Mouse (Mus musculus) adrenal gland, adult 2 months (tissue): ENCODE data around the gene Taok3. TPM values are rescaled to one million over a fixed set of nuclear protein-coding genes. Genes with fewer than 3 reads are reported as not detected.
"Not testable (repeated sequence)": the region's sequence is repeated elsewhere in the genome, so short reads cannot be mapped to it uniquely, and the experiment has no call there.

Source experiments
- DNase-seq: peaks from one replicate; pipeline ENCODE4 v3.0.0; 2021
- polyA plus RNA-seq: library from polyadenylated mRNA; depleted of rRNA; stranded (reverse); fragments of >200 nt; gene quantifications from 2 replicates; pipeline ENCODE4 v1.2.3, GENCODE M21; 2012
- total RNA-seq, 2 experiments: library from RNA; stranded (reverse); gene quantifications; 2 replicates each; pipeline ENCODE4 v1.2.3; 2021

Taok3 gene
- total and polyA plus RNA-seq, 3 experiments: 9.0 to 36.0 (median 30.9) TPM

GRCm38 (mm10) chr5:117267913-117268312, 148.0 kb downstream of the Taok3 start:
- DNase-seq: peak; percentile 49

- no peak for DNase-seq
Measured at GRCm38 (mm10) chr5:117268749-117269148, 148.8 kb downstream of the Taok3 start.

- no peak for DNase-seq
Measured at GRCm38 (mm10) chr5:117269395-117269794, 149.5 kb downstream of the Taok3 start.

GRCm38 (mm10) chr5:117271945-117272344, 152.0 kb downstream of the Taok3 start:
- DNase-seq: no peak

GRCm38 (mm10) chr5:117274817-117275216, 154.9 kb downstream of the Taok3 start:
- DNase-seq: no peak

- no peak for DNase-seq
Measured at GRCm38 (mm10) chr5:117277784-117278183, 157.9 kb downstream of the Taok3 start.

- no peak for DNase-seq
Measured at GRCm38 (mm10) chr5:117278809-117279668, 159.1 kb downstream of the Taok3 start.

- no peak for DNase-seq
Measured at GRCm38 (mm10) chr5:117279669-117280050, 159.7 kb downstream of the Taok3 start.

GRCm38 (mm10) chr5:117281536-117281935, 161.6 kb downstream of the Taok3 start:
- DNase-seq: peak; percentile 29

GRCm38 (mm10) chr5:117282360-117282759, 162.4 kb downstream of the Taok3 start:
- no peak for DNase-seq

- DNase-seq: peak; percentile 53
Measured at GRCm38 (mm10) chr5:117284029-117284428, 164.1 kb downstream of the Taok3 start.

GRCm38 (mm10) chr5:117284682-117285081, 164.8 kb downstream of the Taok3 start:
- DNase-seq: peak; percentile 27

GRCm38 (mm10) chr5:117285266-117285665, 165.3 kb downstream of the Taok3 start:
- DNase-seq: peak; percentile 51

- DNase-seq: no peak
Measured at GRCm38 (mm10) chr5:117286286-117286685, 166.4 kb downstream of the Taok3 start.

GRCm38 (mm10) chr5:117286831-117287822, 167.2 kb downstream of the Taok3 start, which contains the start of gene Pebp1:
Pebp1 (minus strand) TSS chr5:117287625.
- DNase-seq: peak; percentile 99

GRCm38 (mm10) chr5:117289646-117290045, 169.7 kb downstream of the Taok3 start:
- no peak for DNase-seq

- no peak for DNase-seq
Measured at GRCm38 (mm10) chr5:117290081-117290480, 170.2 kb downstream of the Taok3 start.

GRCm38 (mm10) chr5:117291312-117291711, 171.4 kb downstream of the Taok3 start:
- no peak for DNase-seq

GRCm38 (mm10) chr5:117292547-117292946, 172.6 kb downstream of the Taok3 start:
- DNase-seq: no peak

GRCm38 (mm10) chr5:117293776-117294175, 173.8 kb downstream of the Taok3 start:
- not testable (repeated sequence) for DNase-seq

GRCm38 (mm10) chr5:117295011-117295410, 175.1 kb downstream of the Taok3 start:
- peak; percentile 58 for DNase-seq

GRCm38 (mm10) chr5:117302899-117303298, 183.0 kb downstream of the Taok3 start:
- DNase-seq: no peak
